Mouse (Mus musculus) liver, postnatal 0 days (tissue): ENCODE data around the gene Hnrnpll. TPM values are rescaled to one million over a fixed set of nuclear protein-coding genes. Genes with fewer than 3 reads are reported as not detected.
"Not testable (repeated sequence)": the region's sequence is repeated elsewhere in the genome, so short reads cannot be mapped to it uniquely, and the experiment has no call there.

ENCODE experiments used
- ATAC-seq: fragments of 200-750 bp; cut with Nextera tagmentation; 2 replicates; pipeline ENCODE4 v1.8.0; 2017; ENCODE audit warnings: mild to moderate bottlenecking, moderate library complexity
- DNase-seq: peaks from one replicate; pipeline ENCODE4 v3.0.0-alpha.2; 2016
- H3K27ac ChIP-seq: fragments of 300-500 bp; sonication (generic); 2 replicates; pipeline ENCODE4 v1.5.1; 2014; ENCODE audit warnings: antibody characterized with exemption, moderate library complexity, mild to moderate bottlenecking, low read depth
- H3K27me3 ChIP-seq: fragments of 300-500 bp; sonication (generic); 2 replicates; pipeline ENCODE4 v1.6.1; 2014; ENCODE audit warnings: low read length, control low read depth, mixed read lengths; ENCODE audit not compliant: insufficient read depth
- H3K36me3 ChIP-seq: fragments of 300-500 bp; sonication (generic); replicated peaks from 2 replicates; pipeline ENCODE4 v1.6.1; 2014; ENCODE audit warnings: mild to moderate bottlenecking, control low read depth, low read length, moderate library complexity, mixed read lengths; ENCODE audit not compliant: insufficient read depth
- H3K4me1 ChIP-seq: fragments of 300-500 bp; sonication (generic); 2 replicates; pipeline ENCODE4 v1.6.1; 2014; ENCODE audit warnings: antibody characterized with exemption, mild to moderate bottlenecking, control low read depth; ENCODE audit not compliant: insufficient read depth
- H3K4me2 ChIP-seq: fragments of 300-500 bp; sonication (generic); 2 replicates; pipeline ENCODE4 v1.6.1; 2014; ENCODE audit warnings: low read depth, mild to moderate bottlenecking, low read length, moderate library complexity, mixed read lengths
- H3K4me3 ChIP-seq: fragments of 300-500 bp; sonication (generic); 2 replicates; pipeline ENCODE4 v1.5.1; 2014; ENCODE audit warnings: low read depth, low read length
- H3K9ac ChIP-seq: fragments of 300-500 bp; sonication (generic); replicated peaks from 2 replicates; pipeline ENCODE4 v1.6.1; 2014; ENCODE audit warnings: mild to moderate bottlenecking, moderate library complexity
- H3K9me3 ChIP-seq: fragments of 300-500 bp; sonication (generic); 2 replicates; pipeline ENCODE4 v1.6.1; 2016; ENCODE audit warnings: mild to moderate bottlenecking, control low read depth, low read length, mixed read lengths
- CTCF ChIP-seq: sonication (generic); IDR thresholded peaks from 2 replicates; pipeline ENCODE4 v1.5.1; 2016; ENCODE audit warnings: antibody characterized with exemption, low read depth
- EP300 ChIP-seq: IDR thresholded peaks from 2 replicates; pipeline ENCODE4 v1.6.1; 2016; ENCODE audit warnings: antibody characterized with exemption, low read depth, mild to moderate bottlenecking
- WGBS: fragments of 180-500 bp; shearing (Covaris S2); extraction: QIAGEN DNeasy Blood & Tissue Kit; methylation state at CpG from one replicate; pipeline ENCODE4 v1.1.7; 2014; ENCODE audit not compliant: insufficient replicate concordance; 5-methylcytosine and 5-hydroxymethylcytosine counted together
- polyA plus RNA-seq: library from polyadenylated mRNA; unstranded; fragments of >200 nt; fragmentation: Nextera tagmentation; extraction: Ambion mirVana; gene quantifications from 2 replicates; pipeline ENCODE4 v1.2.1, GENCODE M21; 2015

The Hnrnpll gene
- polyA plus RNA-seq, 1 experiment from 2014 or later = 13.4 TPM

DNA sequence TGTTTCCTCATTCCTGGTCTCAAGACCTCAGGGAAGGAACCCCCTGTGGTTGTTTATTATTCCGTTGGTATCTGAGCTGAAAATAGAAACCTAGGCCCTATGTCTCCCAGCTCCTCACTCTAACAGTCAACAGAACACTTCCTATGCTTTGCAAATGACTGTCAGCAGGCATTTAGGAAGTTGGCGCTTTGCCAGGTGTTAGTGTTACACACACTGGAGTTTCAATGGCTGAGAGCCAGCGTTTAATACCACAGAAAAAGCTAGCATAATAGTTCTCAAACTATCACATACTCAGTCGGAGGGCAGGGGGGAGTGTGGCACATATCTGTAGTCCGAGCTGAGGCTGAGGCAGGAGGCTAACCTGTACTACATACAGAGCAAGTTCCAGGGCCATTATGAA is 53.3 kb downstream of the Hnrnpll start:
- Histone ChIP-seq H3K36me3 (no peaks in the 10 kb centered on the region), H3K4me2 (no peak overlapping the region), H3K27ac (peak overlapping the region; percentile 75), H3K9ac (no peak overlapping the region), H3K4me1 (peaks cover 9% of the 10 kb centered on the region; the same call in 1 of the 2 replicates), H3K4me3 (no peak overlapping the region), H3K9me3 (no peaks in the 10 kb centered on the region), H3K27me3 (no peaks in the 10 kb centered on the region)
- no peak for TF ChIP-seq CTCF
- no peak for TF ChIP-seq EP300
- 17% methylated on average over 5 of the region's 5 CpGs for WGBS
- DNase-seq (peak; percentile 71), ATAC-seq (peak; percentile 27; the same call in 1 of the 2 replicates)

- Histone ChIP-seq H3K4me3 (no peak overlapping the region), H3K9me3 (0 out of 2 replicates have a peak, but pooled peaks cover 2% of the 10 kb centered on the region)
Observed at GRCm38 (mm10) chr17:80004345-80005239, 57.5 kb downstream of the Hnrnpll start.

GRCm38 (mm10) chr17:80003851-80004250 is 58.3 kb downstream of the Hnrnpll start:
- H3K36me3 ChIP-seq, H3K4me1 ChIP-seq, H3K9me3 ChIP-seq, DNase-seq, H3K4me3 ChIP-seq, H3K27ac ChIP-seq, H3K4me2 ChIP-seq, H3K9ac ChIP-seq, H3K27me3 ChIP-seq, ATAC-seq: not testable (repeated sequence)
- 85% methylated on average over 3 of the region's 3 CpGs for WGBS

More at GRCm38 (mm10) chr17:80004345-80005239, 57.5 kb downstream of the Hnrnpll start:
- ATAC-seq (peak; percentile 84), DNase-seq (peak; percentile 90)
- no peak for TF ChIP-seq EP300
- TF ChIP-seq CTCF = peak; percentile 82
- Histone ChIP-seq H3K36me3 (no peaks in the 10 kb centered on the region), H3K4me2 (peak overlapping the region; percentile 41), H3K27me3 (no peaks in the 10 kb centered on the region), H3K4me1 (peaks cover 9% of the 10 kb centered on the region), H3K27ac (no peak overlapping the region), H3K9ac (no peak overlapping the region)
- WGBS = 28% methylated on average over 17 of the region's 17 CpGs

DNA sequence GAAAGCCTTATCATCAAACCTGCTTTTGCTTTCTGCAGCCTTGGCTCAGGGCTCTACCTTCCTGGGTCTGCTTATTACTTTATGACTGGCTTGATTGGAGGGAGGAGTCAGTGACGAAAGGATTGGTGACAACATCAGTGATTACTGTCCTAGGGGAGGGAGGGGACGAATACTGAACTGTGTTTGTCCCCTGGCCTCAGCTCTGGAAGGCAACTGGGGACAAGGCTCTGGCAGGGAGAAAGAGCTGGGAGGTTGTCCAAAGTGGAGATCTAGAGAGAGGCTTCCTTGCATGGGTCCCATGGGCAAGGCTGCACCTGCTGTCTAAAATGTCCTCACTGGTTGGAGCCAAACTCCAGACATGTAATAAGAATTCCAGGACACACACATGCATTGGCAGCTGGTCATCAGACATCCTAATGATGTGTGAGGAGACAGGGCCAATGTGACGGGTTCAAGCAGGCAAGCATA is 59.7 kb downstream of the Hnrnpll start:
- peaks cover 2% of the 10 kb centered on the region for H3K4me1 ChIP-seq
- DNase-seq (no peak), ATAC-seq (no peak)
- H3K27me3 ChIP-seq = no peaks in the 10 kb centered on the region
- no peak for TF ChIP-seq CTCF
- TF ChIP-seq EP300 = no peak
- H3K9ac ChIP-seq = no peak overlapping the region
- 0 out of 2 replicates have a peak, but pooled peaks cover 2% of the 10 kb centered on the region for H3K9me3 ChIP-seq
- no peaks in the 10 kb centered on the region for H3K36me3 ChIP-seq
- H3K4me3 ChIP-seq = no peak overlapping the region
- no peak overlapping the region for H3K4me2 ChIP-seq
- 75% methylated on average over 3 of the region's 3 CpGs for WGBS
- H3K27ac ChIP-seq = no peak overlapping the region

DNA sequence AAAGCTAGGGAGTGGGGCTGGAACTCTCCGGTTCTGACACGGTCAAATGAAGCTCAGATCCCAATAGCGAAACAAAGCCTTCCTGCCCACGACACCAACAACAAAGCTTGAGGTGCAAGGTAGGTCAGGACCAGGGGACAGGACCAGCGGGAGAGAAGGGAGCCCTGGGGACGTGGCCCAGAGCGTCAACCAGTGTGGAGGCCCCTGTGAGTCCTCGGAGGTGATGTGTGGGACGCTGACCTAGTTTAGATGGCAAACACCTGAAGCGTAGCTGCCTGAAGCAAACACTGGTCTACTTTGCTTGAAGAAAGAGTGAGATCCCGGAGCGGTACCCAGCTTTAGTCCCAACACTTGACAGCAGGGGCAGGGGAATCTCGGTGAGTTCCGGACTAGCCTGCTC is 62.5 kb downstream of the Hnrnpll start:
- DNase-seq (no peak), ATAC-seq (no peak)
- Histone ChIP-seq H3K4me1 (no peaks in the 10 kb centered on the region; the same call in none of the 2 replicates), H3K9ac (no peak overlapping the region), H3K27me3 (no peaks in the 10 kb centered on the region), H3K4me3 (no peak overlapping the region), H3K4me2 (no peak overlapping the region), H3K9me3 (0 out of 2 replicates have a peak, but pooled peaks cover 2% of the 10 kb centered on the region), H3K27ac (no peak overlapping the region), H3K36me3 (no peaks in the 10 kb centered on the region)
- WGBS = 85% methylated on average over 14 of the region's 14 CpGs
- no peak for TF ChIP-seq EP300
- TF ChIP-seq CTCF = no peak

DNA sequence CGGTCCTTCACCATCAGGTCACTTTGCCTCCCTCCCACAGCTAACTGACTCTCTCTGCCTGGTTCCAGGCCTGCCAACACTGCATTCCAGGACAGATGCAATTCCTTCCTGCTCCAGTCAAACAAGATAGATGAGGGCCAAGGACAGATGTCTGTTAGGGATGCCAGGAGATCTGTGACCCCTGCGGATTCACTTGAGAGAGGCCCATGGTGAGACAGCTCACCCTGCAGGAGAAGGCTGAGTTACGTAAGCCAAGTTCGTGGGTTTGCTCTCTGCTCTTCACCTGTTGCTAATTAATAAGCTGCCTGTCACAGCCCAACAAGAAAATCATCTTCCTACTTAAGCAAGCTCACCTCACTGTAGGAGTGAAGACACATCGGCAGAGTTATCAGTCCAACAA is 63.1 kb downstream of the Hnrnpll start:
- no peaks in the 10 kb centered on the region; the same call in 1 of the 2 replicates for H3K4me1 ChIP-seq
- ATAC-seq (no peak), DNase-seq (no peak)
- no peak overlapping the region for H3K9ac ChIP-seq
- H3K4me3 ChIP-seq = no peak overlapping the region
- 0 out of 2 replicates have a peak, but pooled peaks cover 2% of the 10 kb centered on the region for H3K9me3 ChIP-seq
- TF ChIP-seq CTCF (no peak), EP300 (no peak)
- no peaks in the 10 kb centered on the region for H3K27me3 ChIP-seq
- no peak overlapping the region for H3K27ac ChIP-seq
- H3K36me3 ChIP-seq = no peaks in the 10 kb centered on the region
- WGBS = 71% methylated on average over 5 of the region's 5 CpGs
- no peak overlapping the region for H3K4me2 ChIP-seq
